Mouse (Mus musculus) C2C12 (cell line): Measurements from ENCODE around the gene Tgfb1. TPM values are rescaled to one million over a fixed set of nuclear protein-coding genes. Genes with fewer than 3 reads are reported as not detected.

Experiments
- H3K27me3 ChIP-seq: one replicate; pipeline ENCODE4 v1.6.1; 2011; ENCODE audit not compliant: control insufficient read depth, insufficient read depth, insufficient read length
- H3K36me3 ChIP-seq: one replicate; pipeline ENCODE4 v1.6.1; 2011; ENCODE audit not compliant: control insufficient read depth, insufficient read depth
- H3K4me3 ChIP-seq: one replicate; pipeline ENCODE4 v1.5.1; 2011; ENCODE audit warnings: mild to moderate bottlenecking, control low read depth; ENCODE audit not compliant: poor library complexity, insufficient read depth, severe bottlenecking
- H3K79me2 ChIP-seq: one replicate; pipeline ENCODE4 v1.6.1; 2011; ENCODE audit not compliant: control insufficient read depth, insufficient read depth
- H3K79me3 ChIP-seq: one replicate; pipeline ENCODE4 v1.6.1; 2011; ENCODE audit warnings: low read depth, control low read depth
- H3ac ChIP-seq: one replicate; pipeline ENCODE3; 2011; ENCODE audit warnings: low read depth; ENCODE audit not compliant: control insufficient read depth, insufficient read length
- CEBPB ChIP-seq: IDR thresholded peaks from one replicate; pipeline ENCODE4 v1.6.1; 2011; ENCODE audit warnings: low read depth, mild to moderate bottlenecking, control low read depth, moderate library complexity
- CTCF ChIP-seq: IDR thresholded peaks from one replicate; pipeline ENCODE4 v1.5.1; 2011; ENCODE audit not compliant: control insufficient read depth, insufficient read depth, insufficient read length
- FOSL1 ChIP-seq: IDR thresholded peaks from one replicate; pipeline ENCODE4 v1.8.0; 2011; ENCODE audit warnings: mild to moderate bottlenecking, low read length; ENCODE audit not compliant: poor library complexity, insufficient read depth, severe bottlenecking
- MAX ChIP-seq: IDR thresholded peaks from one replicate; pipeline ENCODE4 v1.6.1; 2011; ENCODE audit warnings: mild to moderate bottlenecking, control low read depth
- MYOD1 ChIP-seq: IDR thresholded peaks from one replicate; pipeline ENCODE4 v1.6.1; 2011; ENCODE audit warnings: low read depth; ENCODE audit not compliant: control insufficient read depth, insufficient read length
- MYOG ChIP-seq: IDR thresholded peaks from one replicate; pipeline ENCODE4 v1.6.1; 2011; ENCODE audit not compliant: control insufficient read depth, insufficient read length; ENCODE audit errors: extremely low read depth
- USF1 ChIP-seq: IDR thresholded peaks from one replicate; pipeline ENCODE4 v1.6.1; 2011; ENCODE audit warnings: low read depth, mild to moderate bottlenecking, control low read depth, moderate library complexity
- polyA plus RNA-seq: library from polyadenylated mRNA; unstranded; fragments of >200 nt; fragmentation: generic; extraction: Trizol; gene quantifications from one replicate; pipeline ENCODE4 v1.2.1, GENCODE M21; 2012; ENCODE audit warnings: missing spikeins

Gene Tgfb1
- polyA plus RNA-seq, 1 experiment = 108 TPM

DNA sequence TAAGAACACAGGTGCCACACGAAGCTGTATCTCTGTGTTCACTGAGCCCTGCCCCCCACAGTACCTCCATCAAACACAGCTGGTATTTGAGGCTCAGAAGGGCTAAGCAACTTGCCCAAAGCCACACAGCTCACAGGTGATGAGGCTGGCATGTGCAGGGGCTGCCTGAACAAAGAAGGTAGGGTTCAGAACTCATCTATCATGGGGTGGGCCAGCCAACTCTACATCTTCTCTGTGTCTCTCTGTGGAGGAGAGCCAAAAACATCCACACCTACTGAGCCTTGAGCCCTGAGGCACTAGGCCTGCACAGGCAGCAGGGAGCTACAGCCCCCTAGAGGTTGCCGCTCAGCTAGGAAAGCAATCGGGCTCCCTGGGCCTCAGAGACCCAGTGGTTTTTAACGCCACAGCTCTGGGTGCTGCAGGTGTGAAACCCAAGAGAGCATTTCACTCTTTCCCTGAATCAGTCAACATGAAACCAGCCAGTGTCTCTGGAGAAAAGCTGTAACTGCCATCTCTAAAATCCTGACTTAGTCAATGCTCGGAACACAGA lies 39.2 kb upstream of the Tgfb1 start:
- H3K4me3 ChIP-seq = no peak overlapping the region
- no peaks in the 10 kb centered on the region for H3K27me3 ChIP-seq
- no peaks in the 10 kb centered on the region for H3K79me2 ChIP-seq
- H3K36me3 ChIP-seq = no peaks in the 10 kb centered on the region
- H3ac ChIP-seq = no peak overlapping the region
- H3K79me3 ChIP-seq = no peaks in the 10 kb centered on the region
- TF ChIP-seq CEBPB = no peak
- TF ChIP-seq CTCF = no peak
- no peak for TF ChIP-seq MYOD1
- no peak for TF ChIP-seq USF1
- TF ChIP-seq MYOG = no peak
- TF ChIP-seq MAX = no peak
- no peak for TF ChIP-seq FOSL1

DNA sequence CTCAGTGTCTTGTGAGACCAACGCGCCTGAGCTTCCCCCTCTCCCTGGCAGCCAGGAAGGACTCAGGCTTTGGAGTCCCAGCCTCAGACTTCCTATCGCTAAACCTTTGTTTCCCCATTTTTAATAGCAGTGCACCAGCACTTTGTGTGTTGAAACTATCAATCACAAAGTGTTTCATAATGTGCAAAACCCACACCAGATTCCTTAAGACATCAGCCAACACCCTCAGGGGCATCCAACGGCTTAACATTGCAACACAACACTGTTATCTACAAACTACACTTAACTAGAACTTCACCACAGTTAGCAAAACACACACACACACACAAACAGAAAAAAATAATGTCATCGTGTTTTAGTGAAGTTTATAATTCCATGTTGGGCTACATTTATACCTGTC lies 37.0 kb upstream of the Tgfb1 start:
- TF ChIP-seq CTCF (no peak), MYOD1 (no peak), MYOG (no peak), USF1 (no peak), FOSL1 (no peak), CEBPB (no peak), MAX (no peak)
- no peaks in the 10 kb centered on the region for H3K79me2 ChIP-seq

DNA sequence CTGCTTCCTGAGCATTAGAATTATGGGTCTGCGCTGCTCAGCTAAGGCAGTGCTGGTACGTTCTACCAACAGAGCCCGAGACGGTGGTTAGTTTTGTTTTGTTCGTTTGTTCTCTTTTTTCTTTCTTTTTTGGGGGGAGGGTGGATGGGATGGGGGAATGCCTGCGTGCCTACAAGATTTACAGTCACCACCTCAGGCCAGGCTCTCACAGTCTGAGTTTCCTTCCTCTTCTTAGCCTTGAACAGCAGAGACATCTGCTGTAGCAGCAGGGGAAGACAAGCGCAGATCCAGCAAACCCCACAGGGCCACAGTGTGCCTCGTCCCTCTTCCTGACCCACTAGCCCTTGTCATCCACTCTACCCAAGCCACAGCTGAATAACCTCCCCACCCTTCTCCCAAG lies 35.5 kb upstream of the Tgfb1 start:
- Histone ChIP-seq H3K79me3 (no peaks in the 10 kb centered on the region), H3K36me3 (no peaks in the 10 kb centered on the region), H3K4me3 (no peak overlapping the region), H3K79me2 (no peaks in the 10 kb centered on the region), H3K27me3 (no peaks in the 10 kb centered on the region), H3ac (no peak overlapping the region)
- TF ChIP-seq FOSL1 (no peak), MYOG (no peak), CTCF (no peak), MYOD1 (no peak), MAX (no peak), USF1 (no peak), CEBPB (no peak)

More for the DNA sequence above, 37.0 kb upstream of the Tgfb1 start:
- Histone ChIP-seq H3K79me3 (no peaks in the 10 kb centered on the region), H3ac (no peak overlapping the region), H3K36me3 (no peaks in the 10 kb centered on the region), H3K27me3 (no peaks in the 10 kb centered on the region), H3K4me3 (no peak overlapping the region)

DNA sequence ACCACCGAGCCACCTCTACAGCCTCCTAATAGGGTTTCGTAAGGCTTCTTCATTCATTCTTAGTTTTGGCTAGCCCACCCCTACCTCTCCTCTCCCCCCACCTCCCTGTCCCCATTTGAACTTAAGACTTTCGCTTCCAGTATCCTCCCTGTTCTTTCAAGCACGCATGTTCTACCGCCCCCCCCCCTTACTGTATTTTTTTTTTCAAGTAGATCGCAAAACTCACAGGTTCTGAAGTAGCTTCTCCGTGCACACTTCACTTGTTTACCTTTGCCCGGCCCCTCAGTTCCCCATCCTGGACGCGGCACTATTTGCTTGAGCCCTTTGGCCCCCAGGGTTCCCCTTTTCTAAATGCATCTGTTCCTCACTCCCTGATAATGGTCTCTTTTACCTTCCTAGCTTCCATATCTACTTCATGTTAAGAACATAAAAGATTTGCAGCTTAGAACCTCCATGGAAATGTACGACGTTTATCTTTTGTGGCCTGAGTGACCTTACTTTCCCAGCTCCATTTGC lies 34.5 kb upstream of the Tgfb1 start:
- TF ChIP-seq USF1 (no peak), CEBPB (no peak)
- H3K79me2 ChIP-seq = no peaks in the 10 kb centered on the region
- H3K27me3 ChIP-seq = no peaks in the 10 kb centered on the region
- H3K79me3 ChIP-seq = no peaks in the 10 kb centered on the region
- no peaks in the 10 kb centered on the region for H3K36me3 ChIP-seq
- H3ac ChIP-seq = no peak overlapping the region
- H3K4me3 ChIP-seq = no peak overlapping the region

DNA sequence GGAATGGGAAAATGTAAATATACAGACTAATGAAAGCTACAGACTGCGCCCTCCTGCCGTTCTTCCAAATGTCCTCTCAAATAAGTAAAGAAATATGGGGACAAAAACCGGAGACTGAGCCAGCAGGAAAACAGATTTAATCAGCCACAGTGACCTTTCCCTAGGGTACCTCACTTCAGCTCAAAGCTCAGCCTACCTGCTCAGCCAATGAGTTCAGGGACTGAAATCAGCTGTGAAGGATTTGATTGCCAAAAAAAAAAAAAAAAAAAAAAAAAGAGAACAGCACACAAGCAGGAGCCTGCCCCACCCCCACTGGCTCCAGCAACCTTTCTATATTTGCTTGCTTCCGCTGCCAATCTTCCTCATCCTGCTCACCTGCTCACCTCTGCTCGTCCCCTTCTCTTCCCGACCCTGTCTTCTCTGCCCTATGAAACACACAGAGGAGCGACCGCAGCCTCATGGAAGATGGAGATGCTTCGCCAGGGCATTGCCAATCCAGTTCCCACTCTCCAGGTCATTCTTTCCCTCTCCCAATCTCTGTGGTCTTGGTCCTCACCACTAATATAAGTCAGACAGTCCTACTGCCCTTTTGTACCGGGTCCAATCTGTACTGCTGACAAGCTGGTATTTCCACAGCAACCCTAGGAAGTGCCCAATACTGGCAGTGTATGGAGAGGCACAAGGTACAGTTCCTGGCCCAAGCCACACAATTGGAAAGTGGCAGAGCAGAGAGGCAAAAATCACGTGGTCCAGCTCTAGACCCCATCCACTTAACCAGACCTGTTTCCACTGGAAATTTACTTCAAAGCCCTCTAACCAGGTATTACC lies 31.0 kb upstream of the Tgfb1 start:
- Histone ChIP-seq H3K36me3 (no peaks in the 10 kb centered on the region), H3K79me3 (peaks cover 5% of the 10 kb centered on the region), H3K79me2 (peaks cover 18% of the 10 kb centered on the region), H3K27me3 (no peaks in the 10 kb centered on the region), H3K4me3 (no peak overlapping the region), H3ac (no peak overlapping the region)
- TF ChIP-seq MAX = no peak

DNA sequence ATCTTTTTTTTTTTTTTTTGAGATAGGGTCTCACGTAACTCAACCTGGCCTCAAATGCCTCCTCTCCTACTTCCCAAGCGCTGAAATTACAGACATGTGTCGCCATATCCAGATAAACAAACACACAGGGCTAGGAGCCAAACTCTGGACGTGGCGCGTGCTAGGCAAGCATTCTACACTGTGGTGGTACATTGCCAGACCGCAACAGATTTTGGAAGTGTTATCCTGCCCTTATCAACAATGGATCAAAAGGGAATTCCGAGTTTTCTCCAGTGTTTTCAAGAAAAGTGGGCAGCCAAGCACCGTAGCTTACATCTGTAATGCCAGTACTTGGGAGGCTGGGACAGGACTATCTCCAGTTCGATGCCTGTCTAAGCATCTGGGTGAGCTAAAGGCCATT lies 29.0 kb upstream of the Tgfb1 start:
- Histone ChIP-seq H3K36me3 (no peaks in the 10 kb centered on the region), H3ac (no peak overlapping the region), H3K27me3 (no peaks in the 10 kb centered on the region), H3K79me2 (peaks cover 23% of the 10 kb centered on the region), H3K79me3 (peaks cover 7% of the 10 kb centered on the region), H3K4me3 (no peak overlapping the region)
- no peak for TF ChIP-seq USF1
- no peak for TF ChIP-seq CTCF
- TF ChIP-seq MAX = no peak
- TF ChIP-seq MYOD1 = no peak
- TF ChIP-seq MYOG = no peak
- TF ChIP-seq CEBPB = no peak
- no peak for TF ChIP-seq FOSL1
